Mouse (Mus musculus) C2C12 (cell line): ENCODE data around the gene Flrt3. TPM values are rescaled to one million over a fixed set of nuclear protein-coding genes. Genes with fewer than 3 reads are reported as not detected.

Source experiments
- H3K27me3 ChIP-seq: one replicate; pipeline ENCODE4 v1.6.1; 2011; ENCODE audit not compliant: control insufficient read depth, insufficient read depth, insufficient read length
- H3K36me3 ChIP-seq: one replicate; pipeline ENCODE4 v1.6.1; 2011; ENCODE audit not compliant: control insufficient read depth, insufficient read depth
- H3K4me3 ChIP-seq: one replicate; pipeline ENCODE4 v1.5.1; 2011; ENCODE audit warnings: mild to moderate bottlenecking, control low read depth; ENCODE audit not compliant: poor library complexity, insufficient read depth, severe bottlenecking
- H3K79me2 ChIP-seq: one replicate; pipeline ENCODE4 v1.6.1; 2011; ENCODE audit not compliant: control insufficient read depth, insufficient read depth
- H3K79me3 ChIP-seq: one replicate; pipeline ENCODE4 v1.6.1; 2011; ENCODE audit warnings: low read depth, control low read depth
- H3ac ChIP-seq: one replicate; pipeline ENCODE3; 2011; ENCODE audit warnings: low read depth; ENCODE audit not compliant: control insufficient read depth, insufficient read length
- CEBPB ChIP-seq: IDR thresholded peaks from one replicate; pipeline ENCODE4 v1.6.1; 2011; ENCODE audit warnings: low read depth, mild to moderate bottlenecking, control low read depth, moderate library complexity
- CTCF ChIP-seq: IDR thresholded peaks from one replicate; pipeline ENCODE4 v1.5.1; 2011; ENCODE audit not compliant: control insufficient read depth, insufficient read depth, insufficient read length
- FOSL1 ChIP-seq: IDR thresholded peaks from one replicate; pipeline ENCODE4 v1.8.0; 2011; ENCODE audit warnings: mild to moderate bottlenecking, low read length; ENCODE audit not compliant: poor library complexity, insufficient read depth, severe bottlenecking
- MAX ChIP-seq: IDR thresholded peaks from one replicate; pipeline ENCODE4 v1.6.1; 2011; ENCODE audit warnings: mild to moderate bottlenecking, control low read depth
- MYOD1 ChIP-seq: IDR thresholded peaks from one replicate; pipeline ENCODE4 v1.6.1; 2011; ENCODE audit warnings: low read depth; ENCODE audit not compliant: control insufficient read depth, insufficient read length
- MYOG ChIP-seq: IDR thresholded peaks from one replicate; pipeline ENCODE4 v1.6.1; 2011; ENCODE audit not compliant: control insufficient read depth, insufficient read length; ENCODE audit errors: extremely low read depth
- USF1 ChIP-seq: IDR thresholded peaks from one replicate; pipeline ENCODE4 v1.6.1; 2011; ENCODE audit warnings: low read depth, mild to moderate bottlenecking, control low read depth, moderate library complexity
- polyA plus RNA-seq: library from polyadenylated mRNA; unstranded; fragments of >200 nt; fragmentation: generic; extraction: Trizol; gene quantifications from one replicate; pipeline ENCODE4 v1.2.1, GENCODE M21; 2012; ENCODE audit warnings: missing spikeins

Flrt3 gene
- polyA plus RNA-seq, 1 experiment, result 0.01 TPM

GRCm38 (mm10) chr2:140666846-140667245 lies 4.4 kb downstream of the Flrt3 start:
- no peaks in the 10 kb centered on the region for H3K79me2 ChIP-seq
- no peaks in the 10 kb centered on the region for H3K36me3 ChIP-seq
- TF ChIP-seq USF1, result no peak
- no peak for TF ChIP-seq MYOD1
- H3K4me3 ChIP-seq, result no peak overlapping the region
- H3K79me3 ChIP-seq, result no peaks in the 10 kb centered on the region
- no peaks in the 10 kb centered on the region for H3K27me3 ChIP-seq
- H3ac ChIP-seq, result no peak overlapping the region

- no peak overlapping the region for H3ac ChIP-seq
- H3K4me3 ChIP-seq, result no peak overlapping the region
- no peaks in the 10 kb centered on the region for H3K27me3 ChIP-seq
- no peaks in the 10 kb centered on the region for H3K79me3 ChIP-seq
- H3K36me3 ChIP-seq, result no peaks in the 10 kb centered on the region
- TF ChIP-seq MYOD1 (no peak), CEBPB (no peak), CTCF (no peak), MAX (no peak), FOSL1 (no peak), MYOG (no peak), USF1 (no peak)
- no peaks in the 10 kb centered on the region for H3K79me2 ChIP-seq
Measured at GRCm38 (mm10) chr2:140664381-140664780, 6.9 kb downstream of the Flrt3 start.

DNA sequence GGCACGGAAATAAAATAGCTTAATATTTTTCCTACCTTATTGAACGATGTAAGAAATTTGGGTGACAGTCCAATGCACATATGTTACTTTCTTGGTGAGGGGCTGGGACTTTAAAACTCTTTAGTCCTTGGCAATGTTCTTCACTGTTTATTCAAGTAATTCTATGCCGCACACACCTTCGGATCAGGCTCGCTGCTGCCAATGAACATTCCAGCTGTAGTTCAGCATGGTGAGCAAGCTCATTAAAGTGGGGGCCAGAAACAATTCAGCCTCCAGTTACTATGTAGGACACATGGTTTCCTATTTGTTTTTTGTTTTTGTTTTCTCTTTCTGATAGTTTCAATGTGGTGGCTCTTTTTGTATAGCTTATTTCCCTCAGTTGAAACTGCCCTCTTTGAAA lies 8.6 kb downstream of the Flrt3 start:
- no peaks in the 10 kb centered on the region for H3K79me3 ChIP-seq
- H3K4me3 ChIP-seq, result no peak overlapping the region
- TF ChIP-seq MYOG (no peak), USF1 (no peak), FOSL1 (no peak), CTCF (no peak), MYOD1 (no peak), MAX (no peak), CEBPB (no peak)
- H3K36me3 ChIP-seq, result no peaks in the 10 kb centered on the region
- H3K79me2 ChIP-seq, result no peaks in the 10 kb centered on the region
- no peaks in the 10 kb centered on the region for H3K27me3 ChIP-seq
- no peak overlapping the region for H3ac ChIP-seq

- Histone ChIP-seq H3ac (no peak overlapping the region), H3K79me2 (no peaks in the 10 kb centered on the region), H3K36me3 (no peaks in the 10 kb centered on the region), H3K27me3 (no peaks in the 10 kb centered on the region), H3K4me3 (no peak overlapping the region), H3K79me3 (no peaks in the 10 kb centered on the region)
- TF ChIP-seq CTCF (no peak), MAX (no peak)
Measured at GRCm38 (mm10) chr2:140653978-140654377, 17.3 kb downstream of the Flrt3 start.

DNA sequence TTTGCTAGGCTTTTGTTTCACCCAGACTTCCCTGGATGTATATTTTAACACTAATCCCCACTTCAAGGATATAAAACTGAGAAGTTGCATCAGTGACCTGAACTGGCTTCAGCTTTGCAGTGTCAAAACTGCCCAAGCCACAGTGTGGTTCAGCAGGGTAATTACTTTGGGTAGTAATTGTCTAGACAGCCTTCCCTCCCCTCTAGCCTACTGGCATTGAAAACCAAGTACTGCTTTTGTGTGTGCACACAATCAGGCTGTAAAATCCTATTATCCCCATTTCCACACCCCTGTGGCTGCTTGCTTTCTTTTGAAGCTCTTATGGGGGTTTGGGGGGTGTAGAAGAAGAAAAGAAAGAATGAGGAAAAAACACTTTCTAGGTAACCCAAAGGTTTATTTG lies 17.8 kb downstream of the Flrt3 start:
- Histone ChIP-seq H3K27me3 (no peaks in the 10 kb centered on the region), H3K79me3 (no peaks in the 10 kb centered on the region), H3K79me2 (no peaks in the 10 kb centered on the region), H3ac (no peak overlapping the region), H3K4me3 (no peak overlapping the region), H3K36me3 (no peaks in the 10 kb centered on the region)
- TF ChIP-seq FOSL1, result no peak
- TF ChIP-seq MYOG, result no peak
- no peak for TF ChIP-seq CEBPB
- no peak for TF ChIP-seq MAX
- TF ChIP-seq MYOD1, result no peak
- no peak for TF ChIP-seq USF1
- TF ChIP-seq CTCF, result no peak

DNA sequence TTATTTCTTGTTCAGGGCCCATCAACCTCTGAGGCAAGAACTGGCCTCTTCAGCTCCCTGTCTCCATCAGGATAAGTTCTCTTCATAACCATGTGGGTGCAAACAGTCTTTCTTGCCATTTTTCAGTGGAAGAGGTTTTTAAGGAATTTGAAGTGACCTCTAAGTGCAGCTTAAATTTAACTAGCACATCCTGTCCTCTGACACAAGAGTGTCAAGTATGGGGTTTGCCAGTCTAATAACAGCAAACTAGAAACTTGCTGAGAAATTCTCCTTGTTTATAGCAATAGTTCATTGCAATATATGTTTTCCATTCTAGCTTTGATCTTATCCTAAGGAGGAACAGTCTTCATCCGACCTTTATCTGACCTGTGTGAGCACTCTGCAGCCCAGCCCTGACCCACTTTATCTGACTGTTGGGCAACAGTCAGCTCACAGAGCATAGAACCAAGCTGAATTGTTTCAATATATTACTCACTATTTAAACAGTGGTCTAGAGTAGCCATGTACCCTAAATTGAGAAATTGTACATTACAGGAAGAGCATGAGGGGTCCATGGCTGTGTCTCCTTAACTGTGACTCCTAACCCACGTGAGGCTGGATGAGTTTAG lies 49.4 kb downstream of the Flrt3 start:
- Histone ChIP-seq H3K79me3 (no peaks in the 10 kb centered on the region), H3K27me3 (no peaks in the 10 kb centered on the region), H3K4me3 (no peak overlapping the region), H3K36me3 (no peaks in the 10 kb centered on the region), H3K79me2 (no peaks in the 10 kb centered on the region), H3ac (no peak overlapping the region)
- no peak for TF ChIP-seq MAX
- TF ChIP-seq CTCF, result no peak
- no peak for TF ChIP-seq MYOG
- no peak for TF ChIP-seq CEBPB
- TF ChIP-seq MYOD1, result no peak
- TF ChIP-seq FOSL1, result no peak
- no peak for TF ChIP-seq USF1
